Mouse (Mus musculus) embryonic facial prominence, embryonic 15.5 days (tissue): ENCODE data around the gene Ccdc181. TPM values are rescaled to one million over a fixed set of nuclear protein-coding genes. Genes with fewer than 3 reads are reported as not detected.

Experiments
- ATAC-seq: fragments of 200-750 bp; cut with Nextera tagmentation; 2 replicates; pipeline ENCODE4 v1.8.0; 2017; ENCODE audit warnings: low read depth, moderate TSS enrichment; ENCODE audit not compliant: insufficient number of reproducible peaks, low FRiP score, low TSS enrichment
- H3K27ac ChIP-seq: fragments of 300-500 bp; sonication (generic); replicated peaks from 2 replicates; pipeline ENCODE4 v1.5.1; 2015; ENCODE audit warnings: mild to moderate bottlenecking, inconsistent platforms
- H3K27me3 ChIP-seq: fragments of 300-500 bp; sonication (generic); 2 replicates; pipeline ENCODE4 v1.6.1; 2015; ENCODE audit warnings: inconsistent platforms
- H3K36me3 ChIP-seq: fragments of 300-500 bp; sonication (generic); 2 replicates; pipeline ENCODE4 v1.6.1; 2015; ENCODE audit warnings: mild to moderate bottlenecking, inconsistent platforms
- H3K4me1 ChIP-seq: fragments of 300-500 bp; sonication (generic); 2 replicates; pipeline ENCODE4 v1.6.1; 2015; ENCODE audit warnings: inconsistent platforms
- H3K4me2 ChIP-seq: fragments of 300-500 bp; sonication (generic); replicated peaks from 2 replicates; pipeline ENCODE4 v1.6.1; 2015; ENCODE audit warnings: mild to moderate bottlenecking, inconsistent platforms
- H3K4me3 ChIP-seq: fragments of 300-500 bp; sonication (generic); replicated peaks from 2 replicates; pipeline ENCODE4 v1.5.1; 2015; ENCODE audit warnings: mild to moderate bottlenecking, inconsistent platforms
- H3K9ac ChIP-seq: fragments of 300-500 bp; sonication (generic); 2 replicates; pipeline ENCODE4 v1.6.1; 2015; ENCODE audit warnings: inconsistent platforms
- H3K9me3 ChIP-seq: fragments of 300-500 bp; sonication (generic); replicated peaks from 2 replicates; pipeline ENCODE4 v1.6.1; 2016; ENCODE audit warnings: inconsistent platforms
- WGBS: fragments of 180-500 bp; shearing (Covaris S2); methylation state at CpG from one replicate; pipeline ENCODE4 v1.1.7; 2015; 5-methylcytosine and 5-hydroxymethylcytosine counted together
- polyA plus RNA-seq: library from polyadenylated mRNA; unstranded; fragments of >200 nt; fragmentation: Nextera tagmentation; extraction: Ambion mirVana; gene quantifications from 2 replicates; pipeline ENCODE4 v1.2.1, GENCODE M21; 2015

Gene Ccdc181
- polyA plus RNA-seq, 1 experiment from 2014 or later, result 16.7 TPM

GRCm38 (mm10) chr1:164250391-164251150, 24.8 kb upstream of the Ccdc181 start:
- no peak for ATAC-seq
- Histone ChIP-seq H3K27me3 (no peaks in the 10 kb centered on the region), H3K4me2 (peak overlapping the region; percentile 79), H3K9me3 (no peaks in the 10 kb centered on the region), H3K27ac (no peak overlapping the region), H3K9ac (no peak overlapping the region), H3K36me3 (no peaks in the 10 kb centered on the region), H3K4me1 (peaks cover 8% of the 10 kb centered on the region; the same call in 1 of the 2 replicates), H3K4me3 (peak overlapping the region; percentile 83)
- WGBS, result 38% methylated on average over 8 of the region's 8 CpGs

DNA sequence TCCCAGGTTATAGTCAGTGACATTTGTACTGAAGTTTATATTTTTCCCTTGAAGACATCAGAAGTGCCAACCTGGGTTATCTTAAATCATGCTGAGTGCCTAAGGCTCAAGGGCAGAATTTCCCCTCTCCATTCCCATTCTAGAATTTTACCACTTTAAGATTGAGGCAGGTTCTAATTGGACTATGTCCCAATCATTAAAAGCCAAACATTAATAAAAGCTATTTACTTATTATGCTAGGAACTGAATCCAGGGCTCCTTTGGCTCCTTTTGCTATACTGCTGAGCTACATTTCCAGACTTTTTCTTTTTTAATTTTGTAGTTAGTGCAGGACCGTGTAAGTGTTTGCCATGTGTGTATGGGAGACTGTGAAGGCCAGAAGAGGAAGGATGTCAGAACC, 23.9 kb upstream of the Ccdc181 start:
- H3K9ac ChIP-seq, result no peak overlapping the region
- H3K36me3 ChIP-seq, result no peaks in the 10 kb centered on the region
- peaks cover 8% of the 10 kb centered on the region; the same call in 1 of the 2 replicates for H3K4me1 ChIP-seq
- H3K9me3 ChIP-seq, result no peaks in the 10 kb centered on the region
- no peak for ATAC-seq
- H3K4me2 ChIP-seq, result no peak overlapping the region
- no peaks in the 10 kb centered on the region for H3K27me3 ChIP-seq
- 84% methylated on average over 1 of the region's 1 CpGs for WGBS
- H3K4me3 ChIP-seq, result no peak overlapping the region
- no peak overlapping the region for H3K27ac ChIP-seq

- no peaks in the 10 kb centered on the region for H3K27me3 ChIP-seq
- H3K4me3 ChIP-seq, result no peak overlapping the region
- ATAC-seq, result no peak
- H3K4me1 ChIP-seq, result peaks cover 8% of the 10 kb centered on the region; the same call in 1 of the 2 replicates
- peaks cover 8% of the 10 kb centered on the region for H3K36me3 ChIP-seq
- no peak overlapping the region for H3K27ac ChIP-seq
- WGBS, result 67% methylated on average over 5 of the region's 5 CpGs
- no peak overlapping the region for H3K4me2 ChIP-seq
- H3K9me3 ChIP-seq, result no peaks in the 10 kb centered on the region
- H3K9ac ChIP-seq, result no peak overlapping the region
These were observed 22.8 kb upstream of the Ccdc181 start for GRCm38 (mm10) chr1:164252551-164252950.

GRCm38 (mm10) chr1:164254836-164255235, 20.5 kb upstream of the Ccdc181 start:
- H3K9ac ChIP-seq, result no peak overlapping the region
- ATAC-seq, result no peak

DNA sequence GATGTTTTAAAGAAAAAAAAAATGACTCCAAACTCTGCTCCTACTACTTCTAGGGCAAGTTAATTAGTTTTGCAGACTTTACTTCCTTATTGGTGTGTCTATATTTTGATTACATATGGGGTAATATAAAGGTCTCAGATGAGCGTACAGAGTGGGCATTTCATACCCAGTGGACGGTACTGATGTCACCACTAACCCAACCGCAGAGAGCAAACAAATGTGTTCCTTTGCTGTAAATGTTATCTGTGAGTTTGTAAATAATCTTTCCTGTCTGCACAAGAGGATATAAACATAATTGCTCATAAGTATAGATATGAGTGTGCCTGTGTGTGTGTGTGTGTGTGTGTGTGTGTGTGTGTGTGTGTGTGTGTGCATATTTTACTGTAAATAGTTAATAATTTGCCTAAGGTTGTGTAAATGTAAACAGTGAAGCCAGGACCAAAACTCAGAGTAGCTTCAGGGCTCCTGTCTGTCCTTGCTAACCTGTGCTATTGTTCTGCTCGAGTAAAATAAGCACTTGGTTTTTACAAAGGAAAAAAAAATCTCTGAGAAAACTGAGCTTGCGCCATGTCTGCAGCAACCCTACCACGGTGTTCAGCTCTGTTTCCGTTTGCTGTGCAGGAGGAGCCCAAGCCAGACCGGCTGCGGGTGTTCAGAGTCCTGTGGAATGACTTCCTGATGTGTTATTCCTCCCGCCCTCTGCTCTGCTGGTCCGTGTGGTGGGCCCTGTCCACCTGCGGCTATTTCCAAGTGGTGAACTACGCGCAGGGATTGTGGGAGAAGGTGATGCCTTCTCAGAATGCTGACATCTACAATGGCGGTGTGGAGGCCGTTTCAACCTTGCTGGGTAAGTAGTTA, 15.0 kb upstream of the Ccdc181 start:
- no peak overlapping the region for H3K9ac ChIP-seq
- H3K27ac ChIP-seq, result no peak overlapping the region
- H3K27me3 ChIP-seq, result no peaks in the 10 kb centered on the region
- WGBS, result 72% methylated on average over 16 of the region's 16 CpGs
- no peak for ATAC-seq
- peaks cover 20% of the 10 kb centered on the region for H3K36me3 ChIP-seq
- H3K4me2 ChIP-seq, result no peak overlapping the region
- no peak overlapping the region for H3K4me3 ChIP-seq
- no peaks in the 10 kb centered on the region for H3K9me3 ChIP-seq
- no peaks in the 10 kb centered on the region for H3K4me1 ChIP-seq

More at GRCm38 (mm10) chr1:164254836-164255235, 20.5 kb upstream of the Ccdc181 start:
- Histone ChIP-seq H3K4me3 (no peak overlapping the region), H3K27ac (no peak overlapping the region), H3K27me3 (no peaks in the 10 kb centered on the region), H3K9me3 (no peaks in the 10 kb centered on the region), H3K4me2 (no peak overlapping the region), H3K4me1 (peaks cover 4% of the 10 kb centered on the region; the same call in 1 of the 2 replicates), H3K36me3 (peaks cover 8% of the 10 kb centered on the region)
- WGBS, result 76% methylated on average over 3 of the region's 3 CpGs

DNA sequence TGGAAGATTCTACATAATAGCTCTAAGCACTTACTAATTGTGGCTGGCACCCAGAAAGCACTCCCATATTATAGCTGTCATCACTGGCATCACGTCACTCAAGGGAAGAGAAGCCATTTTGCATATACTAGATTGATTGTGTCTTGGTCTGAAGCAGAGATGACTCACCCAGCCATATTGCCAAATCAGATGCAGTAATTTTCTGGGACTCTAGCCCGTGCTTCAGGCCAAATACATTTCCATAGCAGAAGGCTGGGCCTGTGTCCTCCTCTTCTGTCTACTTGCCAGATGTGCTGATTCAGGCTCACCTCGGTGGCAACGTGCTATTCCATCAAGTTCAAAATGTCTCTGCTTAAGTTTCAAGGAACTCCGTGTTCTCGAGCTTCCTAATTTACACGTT, 13.8 kb upstream of the Ccdc181 start:
- no peaks in the 10 kb centered on the region for H3K4me1 ChIP-seq
- no peak overlapping the region for H3K9ac ChIP-seq
- peaks cover 20% of the 10 kb centered on the region for H3K36me3 ChIP-seq
- H3K27ac ChIP-seq, result no peak overlapping the region
- WGBS, result 65% methylated on average over 7 of the region's 7 CpGs
- no peak for ATAC-seq
- no peaks in the 10 kb centered on the region for H3K27me3 ChIP-seq
- H3K4me3 ChIP-seq, result no peak overlapping the region
- H3K9me3 ChIP-seq, result no peaks in the 10 kb centered on the region
- H3K4me2 ChIP-seq, result no peak overlapping the region

DNA sequence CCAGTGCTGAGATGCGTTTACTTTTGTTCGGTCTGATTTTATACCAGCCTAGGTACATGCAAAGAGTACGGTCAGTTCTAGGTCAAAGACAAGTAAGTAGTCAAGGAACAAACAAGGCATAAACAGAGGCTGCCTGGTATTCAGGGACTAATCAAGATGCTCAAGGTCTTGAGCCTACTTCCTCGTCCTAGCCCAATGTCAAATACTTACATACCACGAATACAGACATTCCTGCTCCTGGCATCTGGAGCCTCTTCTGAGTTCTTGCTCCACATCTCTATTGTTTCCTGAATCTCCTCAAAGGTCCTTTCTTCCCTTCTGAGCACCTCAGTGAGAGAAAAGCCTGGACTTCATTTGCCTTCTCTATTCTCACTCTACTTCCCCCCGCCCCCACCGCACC, 4.4 kb upstream of the Ccdc181 start:
- H3K9me3 ChIP-seq, result no peaks in the 10 kb centered on the region
- no peak overlapping the region for H3K4me3 ChIP-seq
- no peak overlapping the region for H3K4me2 ChIP-seq
- peaks cover 7% of the 10 kb centered on the region; the same call in 1 of the 2 replicates for H3K4me1 ChIP-seq
- 72% methylated on average over 7 of the region's 7 CpGs for WGBS
- H3K27ac ChIP-seq, result no peak overlapping the region
- no peak for ATAC-seq
- H3K9ac ChIP-seq, result no peak overlapping the region
- no peaks in the 10 kb centered on the region for H3K36me3 ChIP-seq
- no peaks in the 10 kb centered on the region for H3K27me3 ChIP-seq

GRCm38 (mm10) chr1:164273659-164274058, 1.7 kb upstream of the Ccdc181 start:
- H3K9me3 ChIP-seq, result no peaks in the 10 kb centered on the region
- peaks cover 7% of the 10 kb centered on the region; the same call in 1 of the 2 replicates for H3K4me1 ChIP-seq
- H3K36me3 ChIP-seq, result no peaks in the 10 kb centered on the region
- H3K4me3 ChIP-seq, result no peak overlapping the region
- 13% methylated on average over 6 of the region's 6 CpGs for WGBS
- H3K9ac ChIP-seq, result no peak overlapping the region
- H3K4me2 ChIP-seq, result no peak overlapping the region
- H3K27me3 ChIP-seq, result no peaks in the 10 kb centered on the region
- no peak overlapping the region for H3K27ac ChIP-seq
- no peak for ATAC-seq

DNA sequence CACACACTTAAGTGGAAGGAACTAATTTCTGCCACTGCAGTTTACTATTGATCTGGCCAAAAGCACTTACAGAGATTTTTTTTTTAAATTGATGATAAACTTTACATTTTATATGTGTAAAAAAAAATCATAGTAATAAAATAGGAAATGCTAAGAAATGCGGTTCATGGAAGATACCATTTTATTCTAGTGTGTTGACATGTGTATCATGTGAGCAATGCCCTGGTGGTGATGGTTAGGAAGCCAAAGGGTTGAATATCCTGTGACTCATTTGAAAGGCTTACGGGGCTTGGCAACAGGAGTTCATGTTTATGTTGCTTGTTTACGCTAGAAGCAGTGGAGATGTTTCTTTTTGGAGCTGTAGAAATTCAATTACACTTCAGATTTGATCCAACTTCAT, 1.2 kb downstream of the Ccdc181 start:
- no peaks in the 10 kb centered on the region for H3K27me3 ChIP-seq
- WGBS, result 78% methylated on average over 3 of the region's 3 CpGs
- no peak overlapping the region for H3K4me3 ChIP-seq
- no peak overlapping the region for H3K4me2 ChIP-seq
- no peaks in the 10 kb centered on the region for H3K36me3 ChIP-seq
- ATAC-seq, result no peak
- H3K9me3 ChIP-seq, result no peaks in the 10 kb centered on the region
- H3K9ac ChIP-seq, result no peak overlapping the region
- H3K27ac ChIP-seq, result no peak overlapping the region
- H3K4me1 ChIP-seq, result peaks cover 7% of the 10 kb centered on the region; the same call in 1 of the 2 replicates

DNA sequence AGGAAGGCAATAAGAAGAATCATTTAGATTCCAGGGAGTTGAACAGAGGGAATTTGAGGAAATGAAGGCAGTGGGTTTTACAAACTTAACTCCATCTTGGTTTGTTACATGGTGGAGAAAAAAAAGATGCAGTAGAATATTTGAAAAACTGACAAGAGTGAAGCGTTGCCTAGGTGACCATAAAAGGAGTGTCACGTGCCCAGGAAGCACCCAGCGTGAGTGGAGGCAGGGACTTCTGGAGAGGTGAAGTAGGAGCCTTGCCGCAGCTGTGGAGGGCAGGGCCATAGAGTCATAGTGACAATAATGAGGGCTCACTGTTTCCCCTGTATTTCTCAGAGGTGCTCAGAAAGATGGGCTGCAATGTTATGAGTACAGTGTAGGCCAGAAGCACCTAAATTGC, 3.9 kb downstream of the Ccdc181 start:
- no peaks in the 10 kb centered on the region for H3K27me3 ChIP-seq
- 56% methylated on average over 4 of the region's 4 CpGs for WGBS
- no peak overlapping the region for H3K4me2 ChIP-seq
- no peak overlapping the region for H3K27ac ChIP-seq
- H3K4me1 ChIP-seq, result peaks cover 7% of the 10 kb centered on the region; the same call in 1 of the 2 replicates
- H3K9ac ChIP-seq, result no peak overlapping the region
- H3K9me3 ChIP-seq, result no peaks in the 10 kb centered on the region
- H3K4me3 ChIP-seq, result no peak overlapping the region
- H3K36me3 ChIP-seq, result no peaks in the 10 kb centered on the region
- no peak for ATAC-seq

GRCm38 (mm10) chr1:164284007-164284406, 8.6 kb downstream of the Ccdc181 start:
- H3K4me1 ChIP-seq, result no peaks in the 10 kb centered on the region
- H3K9ac ChIP-seq, result no peak overlapping the region
- H3K4me3 ChIP-seq, result no peak overlapping the region
- H3K36me3 ChIP-seq, result no peaks in the 10 kb centered on the region
- no peaks in the 10 kb centered on the region for H3K27me3 ChIP-seq
- ATAC-seq, result no peak
- no peak overlapping the region for H3K27ac ChIP-seq
- no peak overlapping the region for H3K4me2 ChIP-seq
- WGBS, result 90% methylated on average over 3 of the region's 3 CpGs
- H3K9me3 ChIP-seq, result no peaks in the 10 kb centered on the region
